Mouse (Mus musculus): ENCODE results near the gene Cox6a2. TPM values are rescaled to one million over a fixed set of nuclear protein-coding genes. Genes with fewer than 3 reads are reported as not detected.
A peak's percentile ranks its signal among the peaks of the same experiment; 100 is the strongest.

Cox6a2 gene
- 13.4 and 77.1 TPM in 2 replicates for polyA plus RNA-seq (2012; rRNA removed)

DNA sequence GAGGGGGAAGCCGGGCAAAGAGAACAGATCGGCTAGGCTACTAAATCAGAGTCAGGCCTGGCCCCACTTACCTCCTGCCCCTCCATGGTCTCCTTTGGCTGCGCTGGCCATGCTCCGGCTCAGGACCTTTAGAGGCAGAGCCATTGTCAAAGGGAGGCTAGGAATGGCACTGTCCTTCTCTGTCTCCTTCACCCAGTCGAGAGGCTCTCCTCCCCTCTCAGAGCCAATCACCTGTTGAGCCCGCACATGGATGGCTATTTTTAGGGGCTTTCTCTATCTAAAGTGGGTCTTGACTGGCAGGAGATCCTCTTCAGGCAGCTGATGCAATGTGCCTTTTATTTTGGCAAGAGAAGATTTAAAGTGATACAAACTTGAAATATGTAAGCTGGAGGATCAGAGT, at the start of gene Cox6a2:
TSS of gene Cox6a2 (minus strand) at position 236 of the 400 bp plus-strand sequence.
- no peaks in the 10 kb centered on the region; the same call in 1 of the 2 replicates for H3K4me1 ChIP-seq (ENCODE audit: control insufficient read depth, insufficient read depth, low read length)
- H3K27ac ChIP-seq (ENCODE audit: insufficient read depth, low read depth, low read length): no peak within 1 kb of the TSS
- no peaks in the 10 kb centered on the region; the same call in 1 of the 2 replicates for H3K27me3 ChIP-seq (replicated peaks; ENCODE audit: control insufficient read depth, insufficient read depth, low read length)
- H3K4me3 ChIP-seq (ENCODE audit: insufficient read depth, low read depth, low read length): no peak within 1 kb of the TSS
- no peak for DNase-seq
- TF ChIP-seq POLR2A (IDR thresholded peaks at IDR 0.05; ENCODE audit: low read depth, low read length) (no peak), CTCF (conservative IDR thresholded peaks at IDR 0.05; ENCODE audit: insufficient read depth, insufficient read length, low read depth, low read length) (no peak)
- no peaks in the 10 kb centered on the region for H3K36me3 ChIP-seq (ENCODE audit: control insufficient read depth, insufficient read depth, low read length)
- 80% methylated on average over 6 of the region's 6 CpGs for WGBS

DNA sequence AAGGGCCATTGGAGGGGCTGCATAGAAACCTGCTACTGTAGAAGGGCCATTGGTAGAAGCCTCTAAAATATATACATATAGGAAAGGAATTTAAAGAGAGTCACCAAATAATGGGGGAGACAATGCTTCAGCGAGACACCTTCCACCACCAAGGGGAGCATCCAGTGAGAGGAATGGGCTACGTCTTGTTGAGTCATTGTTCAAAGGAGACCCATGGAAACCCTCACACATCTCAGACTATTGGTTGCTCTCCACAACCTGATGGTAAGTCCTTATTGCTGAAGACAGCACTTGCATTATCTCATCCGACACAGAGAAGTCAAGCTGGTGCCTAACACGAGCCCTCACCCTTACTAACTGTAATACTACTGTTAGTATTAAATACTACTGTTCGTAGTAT, 49.6 kb upstream of the Cox6a2 start:
- Histone ChIP-seq H3K4me3 (ENCODE audit: insufficient read depth, low read depth, low read length) (no peak overlapping the region), H3K4me1 (ENCODE audit: control insufficient read depth, insufficient read depth, low read length) (peaks cover 5% of the 10 kb centered on the region; the same call in 1 of the 2 replicates), H3K36me3 (ENCODE audit: control insufficient read depth, insufficient read depth, low read length) (no peaks in the 10 kb centered on the region), H3K27ac (ENCODE audit: insufficient read depth, low read depth, low read length) (no peak overlapping the region), H3K27me3 (replicated peaks; ENCODE audit: control insufficient read depth, insufficient read depth, low read length) (no peaks in the 10 kb centered on the region)
- TF ChIP-seq POLR2A (IDR thresholded peaks at IDR 0.05; ENCODE audit: low read depth, low read length) (no peak), CTCF (conservative IDR thresholded peaks at IDR 0.05; ENCODE audit: insufficient read depth, insufficient read length, low read depth, low read length) (no peak)
- 92% methylated on average over 5 of the region's 5 CpGs for WGBS
- no peak for DNase-seq

DNA sequence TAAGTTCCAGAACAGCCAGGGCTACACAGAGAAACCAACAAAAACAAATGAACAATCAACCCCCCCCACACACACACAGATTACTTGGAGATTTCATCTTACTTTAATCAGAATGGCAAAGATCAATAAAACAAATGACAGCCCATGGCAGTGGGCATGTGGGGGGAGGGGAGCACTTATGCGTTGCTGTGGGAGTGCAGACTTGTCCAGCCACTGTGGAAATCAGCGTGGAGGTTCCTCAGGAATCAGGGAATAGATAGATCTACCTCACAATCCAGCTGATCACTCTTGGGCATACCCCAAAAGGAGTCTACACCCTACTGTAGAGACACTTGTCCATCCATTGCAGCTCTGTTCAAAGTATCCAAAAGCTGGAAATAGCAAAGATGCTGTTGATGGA, 48.8 kb upstream of the Cox6a2 start:
- TF ChIP-seq CTCF (conservative IDR thresholded peaks at IDR 0.05; ENCODE audit: insufficient read depth, insufficient read length, low read depth, low read length) (no peak), POLR2A (IDR thresholded peaks at IDR 0.05; ENCODE audit: low read depth, low read length) (no peak)
- WGBS: 59% methylated on average over 2 of the region's 2 CpGs
- H3K27me3 ChIP-seq (replicated peaks; ENCODE audit: control insufficient read depth, insufficient read depth, low read length): no peaks in the 10 kb centered on the region
- DNase-seq: no peak
- H3K36me3 ChIP-seq (ENCODE audit: control insufficient read depth, insufficient read depth, low read length): no peaks in the 10 kb centered on the region
- H3K4me1 ChIP-seq (ENCODE audit: control insufficient read depth, insufficient read depth, low read length): peaks cover 5% of the 10 kb centered on the region; the same call in 1 of the 2 replicates
- no peak overlapping the region for H3K4me3 ChIP-seq (ENCODE audit: insufficient read depth, low read depth, low read length)
- no peak overlapping the region for H3K27ac ChIP-seq (ENCODE audit: insufficient read depth, low read depth, low read length)

DNA sequence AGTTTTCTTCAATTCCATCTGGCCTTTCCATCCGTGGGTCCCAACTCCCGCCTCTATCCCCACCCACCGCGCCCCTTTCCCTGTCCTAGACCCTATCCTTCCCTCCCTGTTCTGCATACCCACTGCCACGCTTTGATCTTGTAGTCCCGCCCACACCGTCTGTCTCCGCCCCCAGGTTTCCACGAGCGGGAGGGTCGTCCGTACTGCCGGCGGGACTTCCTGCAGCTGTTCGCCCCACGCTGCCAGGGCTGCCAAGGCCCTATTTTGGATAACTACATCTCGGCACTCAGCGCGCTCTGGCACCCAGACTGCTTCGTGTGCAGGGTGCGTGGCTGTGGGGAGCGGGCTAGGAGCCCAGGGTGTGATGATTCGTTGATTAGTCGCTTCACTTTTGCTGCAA, 46.4 kb upstream of the Cox6a2 start:
- H3K4me1 ChIP-seq (ENCODE audit: control insufficient read depth, insufficient read depth, low read length): peaks cover 5% of the 10 kb centered on the region; the same call in 1 of the 2 replicates
- TF ChIP-seq CTCF (conservative IDR thresholded peaks at IDR 0.05; ENCODE audit: insufficient read depth, insufficient read length, low read depth, low read length) (no peak), POLR2A (IDR thresholded peaks at IDR 0.05; ENCODE audit: low read depth, low read length) (no peak)
- DNase-seq: no peak
- H3K27ac ChIP-seq (ENCODE audit: insufficient read depth, low read depth, low read length): no peak overlapping the region
- no peaks in the 10 kb centered on the region for H3K36me3 ChIP-seq (ENCODE audit: control insufficient read depth, insufficient read depth, low read length)
- H3K27me3 ChIP-seq (replicated peaks; ENCODE audit: control insufficient read depth, insufficient read depth, low read length): no peaks in the 10 kb centered on the region
- 23% methylated on average over 24 of the region's 24 CpGs for WGBS
- H3K4me3 ChIP-seq (ENCODE audit: insufficient read depth, low read depth, low read length): no peak overlapping the region

DNA sequence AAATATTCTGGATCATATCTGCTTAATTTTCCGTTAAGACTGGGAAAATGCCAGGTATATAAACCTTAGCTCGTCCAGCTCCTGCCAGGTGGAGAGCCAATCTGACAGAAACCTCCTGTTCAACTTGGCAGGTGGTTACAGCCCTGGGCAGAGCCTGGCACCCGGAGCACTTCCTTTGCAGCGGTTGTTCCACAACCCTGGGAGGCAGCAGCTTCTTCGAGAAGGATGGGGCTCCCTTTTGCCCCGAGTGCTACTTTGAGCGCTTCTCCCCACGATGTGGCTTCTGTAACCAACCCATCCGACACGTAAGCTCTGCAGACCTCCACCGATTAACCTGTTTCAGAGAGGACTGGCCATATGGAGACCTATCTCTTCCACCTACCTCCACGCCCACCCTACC, 45.8 kb upstream of the Cox6a2 start:
- TF ChIP-seq CTCF (conservative IDR thresholded peaks at IDR 0.05; ENCODE audit: insufficient read depth, insufficient read length, low read depth, low read length) (no peak), POLR2A (IDR thresholded peaks at IDR 0.05; ENCODE audit: low read depth, low read length) (no peak)
- 51% methylated on average over 12 of the region's 12 CpGs for WGBS
- Histone ChIP-seq H3K4me1 (ENCODE audit: control insufficient read depth, insufficient read depth, low read length) (peaks cover 3% of the 10 kb centered on the region; the same call in 1 of the 2 replicates), H3K36me3 (ENCODE audit: control insufficient read depth, insufficient read depth, low read length) (no peaks in the 10 kb centered on the region), H3K27me3 (replicated peaks; ENCODE audit: control insufficient read depth, insufficient read depth, low read length) (no peaks in the 10 kb centered on the region), H3K4me3 (ENCODE audit: insufficient read depth, low read depth, low read length) (no peak overlapping the region), H3K27ac (ENCODE audit: insufficient read depth, low read depth, low read length) (no peak overlapping the region)
- no peak for DNase-seq

DNA sequence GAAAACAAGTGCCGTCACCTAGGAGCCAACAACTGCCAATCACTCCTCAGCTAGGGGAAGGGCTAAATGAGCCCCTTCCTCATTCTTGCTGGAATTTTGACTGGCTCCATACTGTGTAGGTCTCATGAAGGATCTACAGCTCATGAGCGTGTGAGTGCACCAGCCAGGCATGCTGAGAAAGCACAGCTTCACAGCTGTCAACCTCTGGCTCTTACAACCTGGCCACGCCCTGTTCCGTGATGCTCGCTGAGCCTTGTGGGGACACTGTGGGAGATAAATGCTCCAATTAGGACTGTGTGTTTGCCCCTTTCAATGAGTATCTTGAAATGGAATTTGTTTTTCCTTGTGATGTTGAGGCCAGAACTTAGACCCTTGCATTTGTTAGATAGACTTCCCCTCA, 43.8 kb upstream of the Cox6a2 start:
- no peaks in the 10 kb centered on the region for H3K4me1 ChIP-seq (ENCODE audit: control insufficient read depth, insufficient read depth, low read length)
- DNase-seq: no peak
- no peak overlapping the region for H3K27ac ChIP-seq (ENCODE audit: insufficient read depth, low read depth, low read length)
- no peaks in the 10 kb centered on the region for H3K27me3 ChIP-seq (replicated peaks; ENCODE audit: control insufficient read depth, insufficient read depth, low read length)
- TF ChIP-seq CTCF (conservative IDR thresholded peaks at IDR 0.05; ENCODE audit: insufficient read depth, insufficient read length, low read depth, low read length): no peak
- TF ChIP-seq POLR2A (IDR thresholded peaks at IDR 0.05; ENCODE audit: low read depth, low read length): no peak
- WGBS: 92% methylated on average over 5 of the region's 5 CpGs
- no peak overlapping the region for H3K4me3 ChIP-seq (ENCODE audit: insufficient read depth, low read depth, low read length)
- H3K36me3 ChIP-seq (ENCODE audit: control insufficient read depth, insufficient read depth, low read length): no peaks in the 10 kb centered on the region; the same call in none of the 2 replicates

DNA sequence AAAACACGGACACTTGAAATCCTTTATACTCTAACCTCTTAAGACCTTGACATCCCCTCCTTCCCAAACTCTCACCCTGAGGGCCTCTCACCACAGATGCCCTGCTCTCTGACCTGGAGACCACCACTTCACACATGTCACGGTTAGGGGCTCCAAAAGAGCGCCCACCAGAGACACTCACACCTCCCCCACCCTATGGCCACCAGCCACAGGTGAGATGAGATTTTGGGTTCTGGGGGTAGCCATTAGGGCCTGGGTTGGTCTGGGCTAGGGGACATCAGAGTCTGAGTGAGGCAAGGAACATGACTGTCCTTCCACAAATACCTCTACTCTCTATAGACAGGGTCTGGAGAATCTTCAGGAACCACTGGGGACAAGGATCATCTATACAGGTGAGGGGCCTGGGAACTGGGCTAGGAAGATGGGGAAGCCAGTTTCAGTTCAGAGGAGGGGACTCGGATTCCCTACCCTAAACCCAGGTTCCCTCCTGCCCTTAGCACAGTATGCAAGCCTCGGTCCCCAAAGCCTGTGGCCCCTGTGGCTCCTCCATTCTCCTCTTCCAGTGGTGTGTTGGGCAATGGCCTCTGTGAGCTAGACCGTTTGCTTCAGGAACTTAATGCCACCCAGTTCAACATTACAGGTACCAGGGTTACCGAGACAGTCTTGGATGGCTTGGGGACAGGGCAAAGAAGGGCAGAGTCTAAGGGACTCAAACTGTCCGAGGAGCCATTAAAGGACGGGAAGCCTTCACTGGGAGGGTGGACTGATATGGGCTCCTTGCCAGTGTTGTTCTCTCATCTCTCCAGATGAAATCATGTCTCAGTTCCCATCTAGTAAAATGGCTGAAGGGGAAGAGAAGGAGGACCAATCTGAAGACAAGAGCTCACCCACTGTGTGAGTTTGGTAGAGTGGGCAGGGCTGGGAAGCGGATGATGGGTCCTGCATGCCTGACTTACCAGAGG, 42.2 kb upstream of the Cox6a2 start:
- Histone ChIP-seq H3K4me3 (ENCODE audit: insufficient read depth, low read depth, low read length) (0 out of 2 replicates have a peak overlapping the region, but pooled peaks have one; percentile 11), H3K4me1 (ENCODE audit: control insufficient read depth, insufficient read depth, low read length) (no peaks in the 10 kb centered on the region), H3K27ac (ENCODE audit: insufficient read depth, low read depth, low read length) (no peak overlapping the region), H3K36me3 (ENCODE audit: control insufficient read depth, insufficient read depth, low read length) (peaks cover 2% of the 10 kb centered on the region), H3K27me3 (replicated peaks; ENCODE audit: control insufficient read depth, insufficient read depth, low read length) (no peaks in the 10 kb centered on the region)
- WGBS: 74% methylated on average over 10 of the region's 10 CpGs
- DNase-seq: no peak
- TF ChIP-seq POLR2A (IDR thresholded peaks at IDR 0.05; ENCODE audit: low read depth, low read length): no peak
- TF ChIP-seq CTCF (conservative IDR thresholded peaks at IDR 0.05; ENCODE audit: insufficient read depth, insufficient read length, low read depth, low read length): no peak
